Mouse (Mus musculus) forebrain, embryonic 12.5 days (tissue): ENCODE data around the gene Pcbp1. TPM values are rescaled to one million over a fixed set of nuclear protein-coding genes. Genes with fewer than 3 reads are reported as not detected.
"Not testable (repeated sequence)": the region's sequence is repeated elsewhere in the genome, so short reads cannot be mapped to it uniquely, and the experiment has no call there.

ENCODE experiments used
- ATAC-seq: fragments of 200-750 bp; cut with Nextera tagmentation; 2 replicates; pipeline ENCODE4 v1.8.0; 2017; ENCODE audit warnings: moderate TSS enrichment; ENCODE audit not compliant: low FRiP score
- H3K27ac ChIP-seq: fragments of 300-500 bp; sonication (generic); 2 replicates; pipeline ENCODE4 v1.5.1; 2016; ENCODE audit warnings: mild to moderate bottlenecking
- H3K27me3 ChIP-seq: fragments of 300-500 bp; sonication (generic); 2 replicates; pipeline ENCODE4 v1.6.1; 2016; ENCODE audit warnings: mild to moderate bottlenecking
- H3K36me3 ChIP-seq: fragments of 300-500 bp; sonication (generic); replicated peaks from 2 replicates; pipeline ENCODE4 v1.6.1; 2016; ENCODE audit warnings: mild to moderate bottlenecking
- H3K4me1 ChIP-seq: fragments of 300-500 bp; sonication (generic); 2 replicates; pipeline ENCODE4 v1.6.1; 2016
- H3K4me2 ChIP-seq: fragments of 300-500 bp; sonication (generic); 2 replicates; pipeline ENCODE4 v1.6.1; 2016; ENCODE audit warnings: mild to moderate bottlenecking, moderate library complexity
- H3K4me3 ChIP-seq: fragments of 300-500 bp; sonication (generic); replicated peaks from 2 replicates; pipeline ENCODE4 v1.5.1; 2016; ENCODE audit warnings: mild to moderate bottlenecking
- H3K9ac ChIP-seq: fragments of 300-500 bp; sonication (generic); 2 replicates; pipeline ENCODE4 v1.6.1; 2016; ENCODE audit warnings: mild to moderate bottlenecking
- H3K9me3 ChIP-seq: fragments of 300-500 bp; sonication (generic); 2 replicates; pipeline ENCODE4 v1.6.1; 2016
- WGBS: fragments of 180-500 bp; shearing (Covaris S2); methylation state at CpG from one replicate; pipeline ENCODE4 v1.1.7; 2016; 5-methylcytosine and 5-hydroxymethylcytosine counted together
- polyA plus RNA-seq: library from polyadenylated mRNA; unstranded; fragments of >200 nt; fragmentation: Nextera tagmentation; extraction: Ambion mirVana; gene quantifications from 2 replicates; pipeline ENCODE4 v1.2.1, GENCODE M21; 2016

The Pcbp1 gene
- polyA plus RNA-seq, result 497 and 562 TPM in 2 replicates

DNA sequence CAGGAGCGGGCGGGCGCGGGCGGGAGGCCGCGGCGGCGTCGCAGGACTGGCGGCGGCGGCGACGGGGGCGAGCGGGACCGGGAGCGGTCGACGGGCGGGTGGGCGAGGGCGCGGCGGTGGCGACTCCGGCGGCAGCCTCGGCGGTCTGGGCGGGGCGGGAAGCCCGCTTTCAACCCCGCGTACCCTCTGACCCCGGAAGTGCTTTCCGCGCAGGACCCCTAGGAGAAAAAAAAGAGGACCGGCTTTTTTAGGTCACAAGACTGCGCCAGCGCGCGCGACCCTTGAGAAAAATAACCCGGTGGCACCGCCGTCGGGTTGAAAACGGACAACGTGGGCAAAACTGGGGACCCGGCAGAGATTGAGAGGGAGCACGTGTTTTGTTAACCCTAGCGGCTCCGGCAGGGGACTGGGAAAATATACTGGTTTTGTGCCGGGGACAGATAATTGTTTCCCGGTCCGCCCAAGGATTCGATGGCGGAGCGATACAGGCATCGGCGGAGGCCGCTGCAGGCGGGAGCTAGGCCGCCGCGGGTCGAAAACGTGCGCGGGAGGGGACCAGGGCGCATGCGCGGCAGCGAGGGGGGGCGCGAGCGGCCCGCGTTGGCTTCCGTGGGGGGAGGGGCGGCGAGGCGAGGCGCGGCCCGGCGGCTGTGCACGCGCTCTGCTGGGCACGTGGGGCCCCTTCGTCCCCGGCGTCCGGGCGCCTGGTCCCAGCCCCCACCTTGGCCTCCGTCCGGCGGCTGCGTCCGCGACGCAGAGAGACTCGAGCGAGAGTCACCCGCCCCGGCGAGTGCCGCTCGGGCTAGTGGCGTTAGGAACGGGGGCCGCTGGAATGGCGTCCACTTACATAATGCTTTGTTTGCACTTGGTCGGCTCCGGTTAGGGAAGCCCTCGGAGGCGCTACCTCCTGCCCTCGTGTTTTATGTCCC lies at the start of gene Pcbp1:
Gene Pcbp1 (minus strand): TSS at position 290 of the 929 bp plus-strand sequence.
- Histone ChIP-seq H3K4me2 (peak within 1 kb of the TSS; percentile 92), H3K27ac (peak within 1 kb of the TSS; percentile 100), H3K27me3 (no peaks in the 10 kb centered on the region), H3K4me1 (peaks cover 27% of the 10 kb centered on the region), H3K36me3 (peaks cover 30% of the 10 kb centered on the region), H3K4me3 (peak within 1 kb of the TSS; percentile 97), H3K9ac (peak within 1 kb of the TSS; percentile 99), H3K9me3 (no peaks in the 10 kb centered on the region)
- under 1% methylated on average over 88 of the region's 120 CpGs for WGBS
- peak; percentile 88 for ATAC-seq

GRCm38 (mm10) chr6:86574495-86574894 lies 48.4 kb upstream of the Pcbp1 start:
- Histone ChIP-seq H3K27ac (no peak overlapping the region), H3K36me3 (no peaks in the 10 kb centered on the region), H3K9me3 (no peaks in the 10 kb centered on the region), H3K4me3 (no peak overlapping the region), H3K4me1 (peaks cover 4% of the 10 kb centered on the region; the same call in 1 of the 2 replicates), H3K9ac (no peak overlapping the region), H3K27me3 (no peaks in the 10 kb centered on the region), H3K4me2 (no peak overlapping the region)
- WGBS, result 94% methylated on average over 3 of the region's 3 CpGs
- ATAC-seq, result no peak

GRCm38 (mm10) chr6:86570830-86571229 lies 44.7 kb upstream of the Pcbp1 start:
- Histone ChIP-seq H3K9me3 (no peaks in the 10 kb centered on the region), H3K4me3 (no peak overlapping the region), H3K9ac (no peak overlapping the region), H3K4me1 (no peaks in the 10 kb centered on the region; the same call in 1 of the 2 replicates), H3K27me3 (no peaks in the 10 kb centered on the region), H3K4me2 (no peak overlapping the region), H3K27ac (no peak overlapping the region), H3K36me3 (0 out of 2 replicates have a peak, but pooled peaks cover under 1% of the 10 kb centered on the region)
- ATAC-seq, result no peak
- 69% methylated on average over 9 of the region's 9 CpGs for WGBS

- Histone ChIP-seq H3K4me1 (no peaks in the 10 kb centered on the region; the same call in 1 of the 2 replicates), H3K9me3 (no peaks in the 10 kb centered on the region), H3K4me3 (no peak overlapping the region), H3K27me3 (no peaks in the 10 kb centered on the region), H3K27ac (0 out of 2 replicates have a peak overlapping the region, but pooled peaks have one; percentile 43), H3K4me2 (no peak overlapping the region), H3K36me3 (peaks cover 14% of the 10 kb centered on the region), H3K9ac (no peak overlapping the region)
- ATAC-seq, result peak; percentile 33; the same call in 1 of the 2 replicates
- WGBS, result 59% methylated on average over 3 of the region's 3 CpGs
These were observed 43.3 kb upstream of the Pcbp1 start for GRCm38 (mm10) chr6:86569461-86569820.

- H3K4me1 ChIP-seq, result no peaks in the 10 kb centered on the region; the same call in 1 of the 2 replicates
- H3K36me3 ChIP-seq, result peaks cover 17% of the 10 kb centered on the region
- no peaks in the 10 kb centered on the region for H3K27me3 ChIP-seq
- no peaks in the 10 kb centered on the region for H3K9me3 ChIP-seq
- peak overlapping the region; percentile 43; the same call in 1 of the 2 replicates for H3K27ac ChIP-seq
- ATAC-seq, result no peak
- no peak overlapping the region for H3K4me3 ChIP-seq
- WGBS, result 26% methylated on average over 3 of the region's 3 CpGs
- H3K9ac ChIP-seq, result no peak overlapping the region
- H3K4me2 ChIP-seq, result no peak overlapping the region
These were observed 42.8 kb upstream of the Pcbp1 start for GRCm38 (mm10) chr6:86568816-86569460.

GRCm38 (mm10) chr6:86565782-86566181 lies 39.7 kb upstream of the Pcbp1 start:
- H3K4me3 ChIP-seq, result no peak overlapping the region
- no peaks in the 10 kb centered on the region; the same call in 1 of the 2 replicates for H3K4me1 ChIP-seq
- WGBS, result 94% methylated on average over 2 of the region's 2 CpGs
- no peak overlapping the region for H3K27ac ChIP-seq
- H3K4me2 ChIP-seq, result no peak overlapping the region
- H3K36me3 ChIP-seq, result peaks cover 37% of the 10 kb centered on the region
- ATAC-seq, result no peak
- no peaks in the 10 kb centered on the region for H3K27me3 ChIP-seq
- no peak overlapping the region for H3K9ac ChIP-seq
- no peaks in the 10 kb centered on the region for H3K9me3 ChIP-seq

GRCm38 (mm10) chr6:86557182-86557581 lies 31.1 kb upstream of the Pcbp1 start:
- H3K4me3 ChIP-seq, ATAC-seq, H3K27me3 ChIP-seq, H3K27ac ChIP-seq, H3K4me1 ChIP-seq, H3K9me3 ChIP-seq, H3K9ac ChIP-seq, H3K4me2 ChIP-seq: not testable (repeated sequence)
- WGBS, result 84% methylated on average over 1 of the region's 1 CpGs
- H3K36me3 ChIP-seq, result peaks cover 51% of the 10 kb centered on the region

DNA sequence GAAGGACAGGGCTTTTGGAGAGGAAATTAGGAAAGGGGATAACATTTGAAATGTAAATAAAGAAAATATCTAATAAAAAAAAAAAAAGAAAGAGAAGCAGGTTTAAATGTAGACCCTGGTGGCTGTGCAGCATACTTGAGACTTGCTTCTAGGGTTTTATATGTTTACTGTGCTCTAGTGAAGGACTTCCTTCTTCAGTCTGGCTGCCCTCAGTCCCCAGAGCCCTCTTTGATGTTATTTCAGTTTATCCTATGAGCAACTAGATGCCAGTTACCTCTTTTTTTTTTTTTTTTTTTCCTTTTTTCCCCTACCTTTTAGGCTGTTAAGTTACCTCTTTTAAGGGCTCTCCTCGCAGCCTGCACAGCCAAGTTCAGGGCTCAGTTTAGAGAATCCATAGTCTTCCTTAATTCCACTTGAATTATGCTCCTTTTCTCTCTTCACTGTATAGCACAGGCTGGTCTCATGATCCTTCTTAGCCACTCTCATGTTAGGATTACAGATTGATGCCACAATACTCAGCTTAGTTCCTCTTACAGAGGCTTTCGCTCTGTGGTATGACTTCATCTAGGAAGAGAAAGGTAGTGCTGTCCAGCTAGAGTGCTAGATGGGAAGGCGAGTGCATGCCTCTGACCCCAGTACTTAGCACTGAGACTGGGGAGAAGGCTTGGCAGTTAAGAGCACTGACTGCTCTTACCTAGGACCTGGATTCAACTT lies 30.4 kb upstream of the Pcbp1 start:
- H3K9me3 ChIP-seq, result no peaks in the 10 kb centered on the region
- H3K4me1 ChIP-seq, result no peaks in the 10 kb centered on the region
- ATAC-seq, result no peak
- no peak overlapping the region for H3K4me2 ChIP-seq
- H3K9ac ChIP-seq, result no peak overlapping the region
- peaks cover 51% of the 10 kb centered on the region for H3K36me3 ChIP-seq
- no peaks in the 10 kb centered on the region for H3K27me3 ChIP-seq
- no peak overlapping the region for H3K4me3 ChIP-seq
- WGBS, result 91% methylated on average over 3 of the region's 3 CpGs
- no peak overlapping the region for H3K27ac ChIP-seq

DNA sequence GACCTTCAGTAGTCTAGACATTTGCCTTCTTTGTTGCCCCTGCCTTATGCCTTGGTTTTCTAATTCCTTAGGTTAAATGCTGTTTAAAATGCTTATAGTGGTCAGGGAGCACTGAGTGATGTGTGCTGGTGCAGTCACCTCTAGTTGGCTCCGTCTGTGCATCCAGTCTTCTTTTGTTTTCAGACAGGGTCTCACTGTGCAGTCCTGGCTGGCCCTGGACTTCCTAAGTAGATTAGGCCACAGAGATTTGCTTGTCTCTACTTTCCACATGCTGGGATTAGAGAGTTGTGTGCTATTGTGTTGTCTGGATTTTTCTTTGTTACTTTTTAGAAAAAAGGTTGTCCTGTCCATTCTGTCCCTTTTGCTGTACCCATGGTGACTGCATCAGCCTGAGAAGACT lies 24.5 kb upstream of the Pcbp1 start:
- Histone ChIP-seq H3K4me2 (no peak overlapping the region), H3K36me3 (peaks cover 65% of the 10 kb centered on the region)

DNA sequence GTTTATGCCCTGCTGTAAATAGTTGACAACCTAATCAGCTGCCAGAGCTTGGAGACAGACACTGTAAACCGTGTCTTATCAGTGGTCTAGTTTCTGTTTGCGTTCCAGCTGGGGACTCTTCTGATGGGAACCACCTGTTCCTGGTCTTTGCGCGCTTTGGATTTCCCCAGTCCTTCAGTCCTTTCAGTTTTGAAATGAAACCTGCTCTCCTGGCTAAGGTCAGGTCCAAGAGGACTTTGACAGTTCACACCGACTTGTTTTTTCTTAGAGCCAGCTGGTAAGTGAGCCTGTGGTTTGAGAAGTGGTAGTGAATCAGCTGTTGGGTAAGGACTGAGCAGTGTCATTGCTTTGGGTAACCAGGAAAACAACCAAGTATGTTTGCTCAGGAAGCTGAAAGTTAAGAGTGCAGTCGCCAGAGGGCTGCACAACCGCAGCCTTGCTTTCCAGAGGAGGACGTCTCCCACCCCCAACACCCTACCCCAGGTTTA lies 21.8 kb upstream of the Pcbp1 start:
- H3K4me1 ChIP-seq, result no peaks in the 10 kb centered on the region
- H3K27me3 ChIP-seq, result no peaks in the 10 kb centered on the region
- WGBS, result 91% methylated on average over 8 of the region's 8 CpGs
- H3K27ac ChIP-seq, result no peak overlapping the region
- peaks cover 64% of the 10 kb centered on the region for H3K36me3 ChIP-seq
- H3K4me2 ChIP-seq, result no peak overlapping the region
- no peak overlapping the region for H3K9ac ChIP-seq
- H3K4me3 ChIP-seq, result no peak overlapping the region
- no peak for ATAC-seq
- no peaks in the 10 kb centered on the region for H3K9me3 ChIP-seq

More for the DNA sequence above, 24.5 kb upstream of the Pcbp1 start:
- Histone ChIP-seq H3K27me3 (no peaks in the 10 kb centered on the region), H3K4me3 (no peak overlapping the region), H3K4me1 (no peaks in the 10 kb centered on the region), H3K9me3 (no peaks in the 10 kb centered on the region), H3K27ac (no peak overlapping the region), H3K9ac (no peak overlapping the region)
- ATAC-seq, result no peak
- WGBS, result 59% methylated on average over 1 of the region's 1 CpGs

GRCm38 (mm10) chr6:86547228-86547755 lies 21.2 kb upstream of the Pcbp1 start:
- no peak overlapping the region for H3K9ac ChIP-seq
- H3K36me3 ChIP-seq, result peaks cover 62% of the 10 kb centered on the region
- no peak overlapping the region for H3K4me2 ChIP-seq
- no peak overlapping the region for H3K27ac ChIP-seq
- WGBS, result 98% methylated on average over 1 of the region's 1 CpGs
- H3K4me3 ChIP-seq, result no peak overlapping the region
- H3K9me3 ChIP-seq, result no peaks in the 10 kb centered on the region
- no peaks in the 10 kb centered on the region for H3K4me1 ChIP-seq
- ATAC-seq, result no peak
- no peaks in the 10 kb centered on the region for H3K27me3 ChIP-seq
